Comparison of ENCODE assay signal across 8 mouse cellular contexts in the genomic region with DNA sequence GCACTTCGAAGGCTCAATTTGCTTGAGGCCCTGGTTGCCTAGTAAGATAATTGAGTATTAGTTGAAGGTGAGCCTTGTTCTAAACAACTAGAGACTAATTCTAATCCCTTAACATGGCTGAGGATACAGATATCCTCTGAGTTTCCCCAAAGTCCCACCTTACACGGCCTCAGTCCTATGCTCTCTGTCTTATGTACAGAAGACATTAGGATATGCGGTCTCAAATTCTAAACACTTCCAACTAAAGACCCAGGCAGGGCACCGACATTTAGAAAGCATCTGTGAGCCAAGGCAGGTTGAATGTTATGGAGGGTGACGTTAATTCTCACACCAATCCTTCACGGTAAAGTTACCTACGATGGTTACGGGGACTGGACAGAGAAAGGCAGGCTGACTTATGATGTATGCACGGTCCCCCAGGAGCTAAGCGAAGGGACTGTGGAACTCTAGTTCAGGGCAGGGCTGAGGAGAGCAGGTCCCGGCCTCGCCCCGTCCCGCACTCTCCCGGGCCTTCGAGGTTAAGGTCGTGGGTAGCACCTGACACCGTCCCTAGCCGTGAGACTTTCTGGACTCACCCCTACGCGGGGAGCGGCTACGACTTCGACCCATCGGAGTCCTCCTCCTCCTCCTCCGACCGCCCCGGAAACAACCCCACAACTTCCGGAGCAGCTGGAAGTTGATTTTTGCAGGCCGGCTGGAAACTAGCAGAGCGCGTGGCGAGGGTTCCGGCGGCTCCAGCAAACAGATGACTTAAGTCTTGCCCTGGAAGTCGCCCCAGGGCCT. TPM values are rescaled to one million over a fixed set of nuclear protein-coding genes. Genes with fewer than 3 reads are reported as not detected.
DNase-seq lines count a peak whose midpoint lies in the region; ATAC-seq and TF ChIP-seq lines count a peak whose summit lies in the region.

Gene Snrnp27 (minus strand): TSS at position 651 of the 783 bp plus-strand sequence.

- TF ChIP-seq POLR2A in bone marrow, adult 2 months (IDR thresholded peaks at IDR 0.05; ENCODE audit: borderline replicate concordance, control insufficient read depth, low read depth, low read length) = peak; percentile 85
- peak; percentile 85; the same call in 1 of the 2 replicates for TF ChIP-seq POLR2A in limb, embryonic 14.5 days (IDR thresholded peaks at IDR 0.05; ENCODE audit: borderline replicate concordance, extremely low read depth, insufficient read depth, insufficient read length)

- peak within 1 kb of the TSS; percentile 86 for H3K4me3 ChIP-seq in bone marrow, adult 2 months (replicated peaks; ENCODE audit: control insufficient read depth, low read depth, low read length)
- H3K4me3 ChIP-seq in embryonic facial prominence, embryonic 15.5 days (replicated peaks) = peak within 1 kb of the TSS; percentile 82
- peak within 1 kb of the TSS; percentile 83 for H3K4me3 ChIP-seq in limb, embryonic 14.5 days (replicated peaks; ENCODE audit: low read length)
- H3K4me3 ChIP-seq in midbrain, postnatal 0 days (ENCODE audit: low read depth, low read length) = peak within 1 kb of the TSS; percentile 83

- peaks cover 34% of the 10 kb centered on the region for H3K36me3 ChIP-seq in embryonic facial prominence, embryonic 15.5 days
- peaks cover 36% of the 10 kb centered on the region for H3K36me3 ChIP-seq in limb, embryonic 14.5 days (ENCODE audit: control insufficient read depth, insufficient read depth, low read length)
- peaks cover 27% of the 10 kb centered on the region for H3K36me3 ChIP-seq in midbrain, postnatal 0 days (ENCODE audit: insufficient read depth, low read length)

- peak within 1 kb of the TSS; percentile 73 for H3K4me2 ChIP-seq in embryonic facial prominence, embryonic 15.5 days (replicated peaks)
- H3K4me2 ChIP-seq in limb, embryonic 14.5 days (replicated peaks; ENCODE audit: low read depth, low read length, severe bottlenecking) = peak within 1 kb of the TSS; percentile 76
- H3K4me2 ChIP-seq in midbrain, postnatal 0 days (ENCODE audit: low read depth, low read length, poor library complexity, severe bottlenecking) = peak within 1 kb of the TSS; percentile 76

- H3K9me3 ChIP-seq in embryonic facial prominence, embryonic 15.5 days (replicated peaks) = no peaks in the 10 kb centered on the region
- H3K9me3 ChIP-seq in limb, embryonic 14.5 days (ENCODE audit: control insufficient read depth, low read length) = no peaks in the 10 kb centered on the region
- H3K9me3 ChIP-seq in midbrain, postnatal 0 days (ENCODE audit: low read length) = no peaks in the 10 kb centered on the region

- peak within 1 kb of the TSS; percentile 53 for H3K27ac ChIP-seq in bone marrow, adult 2 months (ENCODE audit: control insufficient read depth, insufficient read depth, low read depth, low read length, poor library complexity)
- H3K27ac ChIP-seq in embryonic facial prominence, embryonic 15.5 days (replicated peaks) = peak within 1 kb of the TSS; percentile 81
- peak within 1 kb of the TSS; percentile 67 for H3K27ac ChIP-seq in limb, embryonic 14.5 days (replicated peaks; ENCODE audit: low read depth, low read length)
- peak within 1 kb of the TSS; percentile 71 for H3K27ac ChIP-seq in midbrain, postnatal 0 days (ENCODE audit: low read depth, low read length)

- WGBS in bone marrow, adult 2 months = 3% methylated on average over 36 of the region's 36 CpGs
- WGBS in embryonic facial prominence, embryonic 15.5 days = 2% methylated on average over 36 of the region's 36 CpGs
- WGBS in limb, embryonic 14.5 days = 2% methylated on average over 36 of the region's 36 CpGs
- WGBS in midbrain, postnatal 0 days = 3% methylated on average over 35 of the region's 36 CpGs

- H3K27me3 ChIP-seq in embryonic facial prominence, embryonic 15.5 days = no peaks in the 10 kb centered on the region
- H3K27me3 ChIP-seq in limb, embryonic 14.5 days (ENCODE audit: control insufficient read depth, insufficient read depth, low read length) = no peaks in the 10 kb centered on the region
- H3K27me3 ChIP-seq in midbrain, postnatal 0 days (ENCODE audit: insufficient read depth, low read length) = no peaks in the 10 kb centered on the region

- ATAC-seq in embryonic facial prominence, embryonic 15.5 days (ENCODE audit: insufficient number of reproducible peaks, low FRiP score, low TSS enrichment, low read depth) = peak; percentile 81
- ATAC-seq in limb, embryonic 14.5 days (ENCODE audit: low FRiP score, low read depth) = peak; percentile 92
- ATAC-seq in midbrain, postnatal 0 days (ENCODE audit: low FRiP score) = peak; percentile 91

- no peaks in the 10 kb centered on the region; the same call in 1 of the 2 replicates for H3K4me1 ChIP-seq in bone marrow, adult 2 months (ENCODE audit: control insufficient read depth, insufficient read depth, low read length)
- H3K4me1 ChIP-seq in embryonic facial prominence, embryonic 15.5 days = peaks cover 12% of the 10 kb centered on the region; the same call in 1 of the 2 replicates
- peaks cover 4% of the 10 kb centered on the region; the same call in 1 of the 2 replicates for H3K4me1 ChIP-seq in limb, embryonic 14.5 days (ENCODE audit: control insufficient read depth, insufficient read depth, low read length)
- no peaks in the 10 kb centered on the region; the same call in 1 of the 2 replicates for H3K4me1 ChIP-seq in midbrain, postnatal 0 days (ENCODE audit: insufficient read depth, low read length)

- DNase-seq in 416B (ENCODE audit: low read depth) = peak; percentile 97
- peak; percentile 92 for DNase-seq in heart, adult 8-10 months (ENCODE audit: low spot score)
- peak; percentile 93 for DNase-seq in kidney, adult 9 months
- peak; percentile 87 for DNase-seq in limb, embryonic 14.5 days (ENCODE audit: low spot score)
- DNase-seq in midbrain, postnatal 0 days (ENCODE audit: low spot score) = peak; percentile 89
- peak; percentile 86 to 90 for DNase-seq in spleen, postnatal 14 days (ENCODE audit: low spot score in 2 of 2)

- no peak for TF ChIP-seq CTCF in bone marrow, adult 2 months (IDR thresholded peaks at IDR 0.05; ENCODE audit: control insufficient read depth, insufficient read depth, low read length)
- TF ChIP-seq CTCF in midbrain, postnatal 0 days (IDR thresholded peaks at IDR 0.05) = no peak

- H3K9ac ChIP-seq in embryonic facial prominence, embryonic 15.5 days = peak within 1 kb of the TSS; percentile 87
- peak within 1 kb of the TSS; percentile 82 for H3K9ac ChIP-seq in limb, embryonic 14.5 days (ENCODE audit: low read depth, low read length, severe bottlenecking)
- H3K9ac ChIP-seq in midbrain, postnatal 0 days (replicated peaks; ENCODE audit: low read length, poor library complexity, severe bottlenecking) = peak within 1 kb of the TSS; percentile 88

RNA-seq across cellular contexts. Expression of gene Snrnp27, which starts in this region (rescaled TPM):
- 47.5 and 47.8 TPM in 2 replicates for polyA plus RNA-seq in bone marrow, adult 2 months (2011; ENCODE audit: insufficient read depth, insufficient read length, low replicate concordance, missing spikeins)
- 103 and 114 TPM in 2 replicates for polyA plus RNA-seq in embryonic facial prominence, embryonic 15.5 days (2015; fragmentation: Nextera tagmentation; extraction: Ambion mirVana)
- total RNA-seq in heart, adult 8-10 months (2022) = 10 to 100 TPM; 45.1 to 58.5 (median 53.4) TPM
- polyA plus RNA-seq in limb, embryonic 14.5 days (2012; rRNA removed) = 37.4 and 64.8 TPM in 2 replicates
- polyA plus RNA-seq in limb, embryonic 14.5 days (2014; fragmentation: Nextera tagmentation; extraction: Ambion mirVana) = 115 and 117 TPM in 2 replicates
- 33.4 and 43.1 TPM in 2 replicates for total RNA-seq in midbrain, postnatal 0 days (2014; rRNA removed)
- polyA plus RNA-seq in midbrain, postnatal 0 days (2015; fragmentation: Nextera tagmentation; extraction: Ambion mirVana) = 112 and 113 TPM in 2 replicates

Comparison
In these comparisons a context has a peak if more than half of its experiments do, and no peak if none do; other contexts are left out.
1. Peak in every context shown above with its lines: DNase-seq, ATAC-seq, H3K4me3 ChIP-seq and H3K27ac ChIP-seq.